Mouse (Mus musculus) myocyte (in vitro differentiated cells): Measurements from ENCODE around the gene Primpol. TPM values are rescaled to one million over a fixed set of nuclear protein-coding genes. Genes with fewer than 3 reads are reported as not detected.

ENCODE experiments used
- H3K27me3 ChIP-seq: one replicate; pipeline ENCODE4 v1.6.1; 2011; ENCODE audit not compliant: control insufficient read depth, insufficient read depth, insufficient read length
- H3K36me3 ChIP-seq: one replicate; pipeline ENCODE4 v1.6.1; 2011; ENCODE audit not compliant: control insufficient read depth, insufficient read depth
- H3K4me2 ChIP-seq: one replicate; pipeline ENCODE4 v1.6.1; 2011; ENCODE audit warnings: low read depth, control low read depth
- H3K4me3 ChIP-seq: one replicate; pipeline ENCODE4 v1.5.1; 2011; ENCODE audit warnings: mild to moderate bottlenecking, control low read depth, moderate library complexity
- H3K79me2 ChIP-seq: one replicate; pipeline ENCODE4 v1.6.1; 2011; ENCODE audit not compliant: control insufficient read depth, insufficient read depth
- H3ac ChIP-seq: one replicate; pipeline ENCODE4 v1.6.1; 2011; ENCODE audit not compliant: control insufficient read depth, insufficient read length
- CEBPB ChIP-seq: IDR thresholded peaks from 2 replicates; pipeline ENCODE4 v1.6.1; 2011; ENCODE audit warnings: mild to moderate bottlenecking, moderate library complexity; ENCODE audit not compliant: poor library complexity, insufficient read depth, severe bottlenecking
- E2F4 ChIP-seq: IDR thresholded peaks from one replicate; pipeline ENCODE4 v1.6.1; 2011; ENCODE audit warnings: mild to moderate bottlenecking, control low read depth, moderate library complexity; ENCODE audit not compliant: insufficient read depth
- MAX ChIP-seq: IDR thresholded peaks from one replicate; pipeline ENCODE4 v1.6.1; 2011; ENCODE audit warnings: low read depth, mild to moderate bottlenecking, control low read depth
- MYOD1 ChIP-seq, 3 experiments: IDR thresholded peaks; one replicate each; pipeline ENCODE4 v1.6.1; 2011; ENCODE audit warnings: control low read depth in 2 of 3, low read depth in 2 of 3, mild to moderate bottlenecking in 2 of 3, moderate library complexity in 1 of 3; ENCODE audit not compliant: insufficient read length in 2 of 3, control insufficient read depth in 1 of 3
- MYOG ChIP-seq, 3 experiments: IDR thresholded peaks; one replicate each; pipeline ENCODE4 v1.6.1; 2011; ENCODE audit warnings: control low read depth in 2 of 3, low read depth in 2 of 3, mild to moderate bottlenecking in 2 of 3; ENCODE audit not compliant: insufficient read length in 2 of 3, control insufficient read depth in 1 of 3, insufficient read depth in 1 of 3
- POLR2A ChIP-seq: IDR thresholded peaks from one replicate; pipeline ENCODE4 v1.6.1; 2011; ENCODE audit warnings: low read depth, mild to moderate bottlenecking, control low read depth, moderate library complexity; ENCODE audit not compliant: insufficient read length
- POLR2AphosphoS2 ChIP-seq: IDR thresholded peaks from one replicate; pipeline ENCODE4 v1.6.1; 2011; ENCODE audit warnings: low read depth, control low read depth; ENCODE audit not compliant: insufficient read length
- REST ChIP-seq: IDR thresholded peaks from one replicate; pipeline ENCODE4 v1.6.1; 2011; ENCODE audit warnings: mild to moderate bottlenecking, control low read depth, moderate library complexity; ENCODE audit not compliant: insufficient read depth, insufficient read length
- SRF ChIP-seq: IDR thresholded peaks from one replicate; pipeline ENCODE4 v1.6.1; 2011; ENCODE audit warnings: low read depth; ENCODE audit not compliant: control insufficient read depth, insufficient read length
- TCF12 ChIP-seq: IDR thresholded peaks from one replicate; pipeline ENCODE4 v1.6.1; 2011; ENCODE audit warnings: mild to moderate bottlenecking, control low read depth; ENCODE audit not compliant: poor library complexity, insufficient read depth, severe bottlenecking
- TCF3 ChIP-seq: IDR thresholded peaks from one replicate; pipeline ENCODE4 v1.6.1; 2011; ENCODE audit warnings: low read depth, control low read depth; ENCODE audit not compliant: insufficient read length
- USF1 ChIP-seq: IDR thresholded peaks from one replicate; pipeline ENCODE4 v1.6.1; 2011; ENCODE audit warnings: low read depth, mild to moderate bottlenecking, control low read depth, moderate library complexity
- polyA plus RNA-seq: library from polyadenylated mRNA; unstranded; fragments of >200 nt; fragmentation: generic; extraction: Trizol; gene quantifications from one replicate; pipeline ENCODE4 v1.2.1, GENCODE M21; 2012; ENCODE audit warnings: missing spikeins

The Primpol gene
- polyA plus RNA-seq, 1 experiment = 1.8 TPM

DNA sequence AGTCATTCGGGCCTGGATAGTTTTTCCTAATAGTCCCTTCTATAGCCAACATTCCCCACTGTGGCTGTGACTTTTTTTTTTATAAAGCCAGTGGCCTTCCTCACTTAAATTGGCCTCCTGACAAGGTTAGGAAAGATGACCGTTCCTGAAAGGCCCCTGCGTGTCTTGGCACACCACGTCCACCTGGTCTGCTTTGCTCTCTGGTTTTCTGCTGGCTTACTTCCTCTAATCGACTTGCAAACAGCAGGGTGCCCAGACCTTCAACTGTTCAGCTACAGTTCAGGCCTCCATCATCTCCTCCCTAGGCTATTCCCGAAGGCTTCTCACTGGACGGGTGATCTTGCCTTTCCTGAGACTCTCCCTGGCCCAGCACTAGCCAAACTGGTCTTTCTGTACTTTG is 10.9 kb upstream of the Primpol start:
- Histone ChIP-seq H3K79me2 (peaks cover 73% of the 10 kb centered on the region), H3K4me2 (no peak overlapping the region), H3K4me3 (no peak overlapping the region), H3K36me3 (peaks cover 15% of the 10 kb centered on the region), H3ac (no peak overlapping the region), H3K27me3 (no peaks in the 10 kb centered on the region)
- no peak for TF ChIP-seq CEBPB
- TF ChIP-seq MAX = no peak
- TF ChIP-seq REST = no peak
- TF ChIP-seq MYOD1 (IDR thresholded peaks at IDR 0.05; ENCODE audit: control insufficient read depth in 1 of 3, insufficient read length in 2 of 3, low read depth in 2 of 3) = no peak
- no peak for TF ChIP-seq POLR2A
- no peak for TF ChIP-seq TCF3
- no peak for TF ChIP-seq MYOG (IDR thresholded peaks at IDR 0.05; ENCODE audit: control insufficient read depth in 1 of 3, insufficient read depth in 1 of 3, insufficient read length in 2 of 3, low read depth in 2 of 3)
- TF ChIP-seq E2F4 = no peak
- no peak for TF ChIP-seq TCF12
- no peak for TF ChIP-seq USF1
- no peak for TF ChIP-seq POLR2AphosphoS2
- no peak for TF ChIP-seq SRF

DNA sequence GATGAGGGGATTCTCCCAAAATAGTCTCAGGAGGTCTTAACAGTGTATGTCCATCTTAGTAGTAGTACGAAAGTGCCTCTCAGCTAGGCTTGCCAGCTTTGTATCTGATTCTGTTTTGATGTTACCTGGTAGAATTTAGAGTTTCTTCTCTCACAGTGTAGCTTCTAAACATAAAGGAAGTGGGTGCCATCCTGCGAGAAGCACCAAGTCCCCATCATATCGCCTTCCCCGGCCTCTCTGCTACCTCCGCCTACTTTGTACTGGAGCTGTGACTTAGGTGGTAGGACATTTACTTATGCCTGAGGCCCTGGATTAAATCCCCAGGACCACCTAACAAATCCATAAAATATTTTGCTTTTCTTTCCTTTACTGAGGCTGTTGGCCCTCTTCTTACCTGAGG is 9.6 kb upstream of the Primpol start:
- no peak overlapping the region for H3K4me2 ChIP-seq
- H3ac ChIP-seq = no peak overlapping the region
- peaks cover 85% of the 10 kb centered on the region for H3K79me2 ChIP-seq
- H3K4me3 ChIP-seq = no peak overlapping the region
- TF ChIP-seq REST (no peak), E2F4 (no peak), SRF (no peak), POLR2AphosphoS2 (no peak), TCF3 (no peak), MYOG (IDR thresholded peaks at IDR 0.05; ENCODE audit: control insufficient read depth in 1 of 3, insufficient read depth in 1 of 3, insufficient read length in 2 of 3, low read depth in 2 of 3) (no peak), MYOD1 (IDR thresholded peaks at IDR 0.05; ENCODE audit: control insufficient read depth in 1 of 3, insufficient read length in 2 of 3, low read depth in 2 of 3) (no peak), TCF12 (no peak), MAX (no peak), CEBPB (no peak), USF1 (no peak), POLR2A (no peak)
- H3K36me3 ChIP-seq = peaks cover 5% of the 10 kb centered on the region
- no peaks in the 10 kb centered on the region for H3K27me3 ChIP-seq

DNA sequence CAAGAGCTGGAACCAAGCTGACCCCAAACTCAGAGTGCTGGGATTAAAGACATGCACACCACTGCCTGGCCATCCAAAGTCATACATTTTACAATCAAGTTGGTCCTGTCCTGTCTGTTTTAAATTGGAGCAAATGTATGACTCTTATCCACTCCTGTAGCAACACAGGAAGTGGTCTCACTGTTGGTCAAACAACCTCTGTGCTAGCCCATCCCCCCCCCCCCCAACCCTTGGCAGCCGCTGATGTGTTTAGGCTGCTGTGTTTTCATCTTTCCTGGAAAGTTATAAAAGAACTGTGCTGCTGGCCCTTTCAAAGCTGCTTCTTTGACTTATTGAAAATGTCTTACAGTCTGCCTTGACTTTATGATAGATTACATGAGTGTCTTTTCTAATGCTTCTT is 8.2 kb upstream of the Primpol start:
- Histone ChIP-seq H3K36me3 (no peaks in the 10 kb centered on the region), H3K79me2 (peaks cover 92% of the 10 kb centered on the region), H3K4me2 (no peak overlapping the region), H3K4me3 (no peak overlapping the region), H3K27me3 (no peaks in the 10 kb centered on the region), H3ac (no peak overlapping the region)
- no peak for TF ChIP-seq USF1
- no peak for TF ChIP-seq E2F4
- TF ChIP-seq REST = no peak
- TF ChIP-seq POLR2A = no peak
- TF ChIP-seq MYOG (IDR thresholded peaks at IDR 0.05; ENCODE audit: control insufficient read depth in 1 of 3, insufficient read depth in 1 of 3, insufficient read length in 2 of 3, low read depth in 2 of 3) = no peak
- no peak for TF ChIP-seq TCF12
- no peak for TF ChIP-seq MAX

DNA sequence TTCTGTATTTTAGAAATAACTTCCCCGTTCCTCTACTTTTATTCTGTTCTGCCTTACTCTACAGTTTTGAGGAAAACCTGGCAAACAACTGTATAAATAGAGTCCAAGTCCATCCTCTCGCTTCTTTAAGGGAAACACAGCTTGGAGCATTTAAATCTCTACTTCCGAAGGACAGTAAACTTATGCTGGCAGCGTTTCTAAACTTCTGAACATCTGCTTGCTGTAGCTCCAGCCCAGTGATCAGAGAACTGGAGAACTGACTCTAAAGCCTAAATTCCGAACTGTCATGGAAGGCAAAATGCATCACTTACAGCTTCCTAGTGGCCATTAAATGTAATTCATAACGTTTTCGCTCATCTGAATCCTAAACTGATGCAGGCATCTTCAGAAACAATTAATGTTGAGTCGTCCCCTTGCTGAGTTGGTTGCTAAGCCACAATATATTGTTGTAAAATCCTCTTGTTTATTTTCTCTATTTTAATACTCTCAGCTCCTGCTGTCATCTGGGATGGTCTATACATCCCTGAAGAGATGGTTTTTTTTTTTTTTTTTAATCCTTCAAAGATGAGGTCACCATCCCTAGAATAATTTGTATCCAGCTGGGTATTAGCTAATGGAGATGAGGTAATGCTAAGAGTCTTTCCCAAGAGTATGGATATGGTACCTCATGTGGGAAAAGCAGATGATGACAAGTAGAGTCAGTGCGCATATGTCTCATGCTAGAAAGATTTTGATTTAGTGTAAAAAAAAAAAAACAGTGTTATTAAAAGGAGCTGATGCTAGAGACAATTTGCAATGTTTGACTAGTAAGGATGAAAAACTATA is 5.6 kb upstream of the Primpol start:
- Histone ChIP-seq H3ac (no peak overlapping the region), H3K36me3 (no peaks in the 10 kb centered on the region)
- TF ChIP-seq MYOG (IDR thresholded peaks at IDR 0.05; ENCODE audit: control insufficient read depth in 1 of 3, insufficient read depth in 1 of 3, insufficient read length in 2 of 3, low read depth in 2 of 3) (no peak), MAX (no peak), TCF12 (no peak), USF1 (no peak), POLR2A (no peak), REST (no peak), MYOD1 (IDR thresholded peaks at IDR 0.05; ENCODE audit: control insufficient read depth in 1 of 3, insufficient read length in 2 of 3, low read depth in 2 of 3) (no peak), TCF3 (no peak), SRF (no peak), POLR2AphosphoS2 (no peak), CEBPB (no peak), E2F4 (no peak)

More for the DNA sequence above, 5.6 kb upstream of the Primpol start:
- H3K4me2 ChIP-seq = no peak overlapping the region
- H3K79me2 ChIP-seq = peaks cover 96% of the 10 kb centered on the region
- no peaks in the 10 kb centered on the region for H3K27me3 ChIP-seq
- H3K4me3 ChIP-seq = no peak overlapping the region
